In genomic region chr1:132746302-132746701, GRCm38 (mm10) we compare ENCODE assay signal across 22 mouse cellular contexts. TPM values are rescaled to one million over a fixed set of nuclear protein-coding genes. Genes with fewer than 3 reads are reported as not detected.
DNase-seq lines count a peak whose midpoint lies in the region; ATAC-seq and TF ChIP-seq lines count a peak whose summit lies in the region.
"Had no signal": no experiment of that assay in that cellular context is flagged by ENCODE, and none has a peak within 500 bp of the region (broad histone marks: within the 10 kb centered on the region; RNA-seq: fewer than 3 reads in every experiment).

No protein-coding gene starts in this region.

- TF ChIP-seq POLR2A in kidney, adult 2 months (IDR thresholded peaks at IDR 0.05; ENCODE audit: low read depth, low read length): no peak

- H3K4me1 ChIP-seq in forebrain, embryonic 13.5 days: peaks cover 8% of the 10 kb centered on the region; the same call in 1 of the 2 replicates
- H3K4me1 ChIP-seq in forebrain, embryonic 10.5 days: peaks cover 12% of the 10 kb centered on the region
- H3K4me1 ChIP-seq in kidney, adult 2 months (ENCODE audit: control insufficient read depth, insufficient read depth, low read length): no peaks in the 10 kb centered on the region
- H3K4me1 ChIP-seq in lung, postnatal 0 days (ENCODE audit: insufficient read depth, low read depth, low read length): no peaks in the 10 kb centered on the region

- peak overlapping the region; percentile 14; the same call in 1 of the 2 replicates for H3K9ac ChIP-seq in forebrain, embryonic 13.5 days
- H3K9ac ChIP-seq in lung, postnatal 0 days (replicated peaks; ENCODE audit: low read depth): no peak overlapping the region
- H3K9ac ChIP-seq: forebrain, embryonic 12.5 days; lung, embryonic 14.5 days; neural tube, embryonic 13.5 days had no signal

- WGBS in forebrain, embryonic 13.5 days: 90% methylated on average over 9 of the region's 9 CpGs
- WGBS in forebrain, embryonic 10.5 days: 91% methylated on average over 9 of the region's 9 CpGs
- 91% methylated on average over 9 of the region's 9 CpGs for WGBS in kidney, adult 2 months
- 81% methylated on average over 9 of the region's 9 CpGs for WGBS in lung, postnatal 0 days

- H3K9me3 ChIP-seq in forebrain, embryonic 13.5 days (replicated peaks): no peaks in the 10 kb centered on the region
- no peaks in the 10 kb centered on the region for H3K9me3 ChIP-seq in forebrain, embryonic 10.5 days
- H3K9me3 ChIP-seq in lung, postnatal 0 days (ENCODE audit: low read length): no peaks in the 10 kb centered on the region
- H3K9me3 ChIP-seq: forebrain, embryonic 12.5 days; hindbrain, embryonic 10.5 days; limb, embryonic 10.5 days; neural tube, embryonic 13.5 days had no signal

- no peak overlapping the region for H3K4me2 ChIP-seq in forebrain, embryonic 13.5 days
- H3K4me2 ChIP-seq in lung, postnatal 0 days (replicated peaks; ENCODE audit: low read depth, low read length): no peak overlapping the region
- H3K4me2 ChIP-seq: forebrain, embryonic 12.5 days; liver, embryonic 11.5 days; lung, embryonic 14.5 days; midbrain, embryonic 11.5 days; neural tube, embryonic 13.5 days had no signal

- no peak for ATAC-seq in forebrain, embryonic 13.5 days
- ATAC-seq in lung, postnatal 0 days: no peak

- H3K27ac ChIP-seq in forebrain, embryonic 13.5 days: no peak overlapping the region
- H3K27ac ChIP-seq in forebrain, embryonic 10.5 days: no peak overlapping the region
- H3K27ac ChIP-seq in kidney, adult 2 months (ENCODE audit: insufficient read depth, low read depth, low read length): no peak overlapping the region
- H3K27ac ChIP-seq in lung, postnatal 0 days (ENCODE audit: low read length): no peak overlapping the region
- H3K27ac ChIP-seq: forebrain, embryonic 12.5 days; hindbrain, embryonic 10.5 days; limb, embryonic 10.5 days; macrophage; neural tube, embryonic 13.5 days had no signal

- no peak overlapping the region for H3K4me3 ChIP-seq in forebrain, embryonic 13.5 days
- H3K4me3 ChIP-seq in forebrain, embryonic 10.5 days: no peak overlapping the region
- no peak overlapping the region for H3K4me3 ChIP-seq in kidney, adult 2 months (ENCODE audit: insufficient read depth, low read depth, low read length)
- no peak overlapping the region for H3K4me3 ChIP-seq in lung, postnatal 0 days (ENCODE audit: low read depth, low read length)
- H3K4me3 ChIP-seq: forebrain, embryonic 12.5 days; hindbrain, embryonic 10.5 days; limb, embryonic 10.5 days; neural tube, embryonic 13.5 days had no signal

- DNase-seq in forebrain, embryonic 10.5 days (ENCODE audit: extremely low spot score, low spot score): no peak
- peak; percentile 71 for DNase-seq in right cerebral cortex, adult 18-20 months
- DNase-seq in right cerebral cortex, postnatal 10 days (ENCODE audit: low spot score in 2 of 2): no peak
- DNase-seq in heart, postnatal 36 days: peak; percentile 13 to 24
- peak; percentile 67 for DNase-seq in telencephalon, adult 2 months (ENCODE audit: low read depth, low spot score)
- no peak for DNase-seq in kidney, adult 2 months
- no peak for DNase-seq in lung, postnatal 0 days (ENCODE audit: low spot score)
- DNase-seq: adrenal gland, postnatal 10 days; B cell, adult 2 months; embryo, embryonic 11 days; kidney, adult 18-20 months; kidney, postnatal 36 days; lung, embryonic 14.5 days; thymus, adult 18-20 months had no signal

- H3K36me3 ChIP-seq in forebrain, embryonic 13.5 days (ENCODE audit: poor library complexity, severe bottlenecking): no peaks in the 10 kb centered on the region
- no peaks in the 10 kb centered on the region for H3K36me3 ChIP-seq in forebrain, embryonic 10.5 days (replicated peaks)
- no peaks in the 10 kb centered on the region for H3K36me3 ChIP-seq in kidney, adult 2 months (ENCODE audit: control insufficient read depth, insufficient read depth, low read length)
- no peaks in the 10 kb centered on the region for H3K36me3 ChIP-seq in lung, postnatal 0 days (ENCODE audit: insufficient read depth, low read length)
- H3K36me3 ChIP-seq: forebrain, embryonic 12.5 days; hindbrain, embryonic 10.5 days; limb, embryonic 10.5 days; neural tube, embryonic 13.5 days had no signal

- intact Hi-C loops in heart, postnatal 36 days (cut with DNase I): loop anchor here (10.0 kb wide), 1 partner anchor 222 kb away; no protein-coding TSS in a partner anchor

- TF ChIP-seq EP300 in lung, postnatal 0 days (IDR thresholded peaks at IDR 0.05): no peak

- TF ChIP-seq CTCF in kidney, adult 2 months (conservative IDR thresholded peaks at IDR 0.05; ENCODE audit: insufficient read depth, insufficient read length, low read depth, low read length): no peak
- no peak for TF ChIP-seq CTCF in lung, postnatal 0 days (IDR thresholded peaks at IDR 0.05)

- peaks cover 11% of the 10 kb centered on the region for H3K27me3 ChIP-seq in forebrain, embryonic 13.5 days
- peaks cover 29% of the 10 kb centered on the region for H3K27me3 ChIP-seq in forebrain, embryonic 10.5 days (ENCODE audit: poor library complexity, severe bottlenecking)
- no peaks in the 10 kb centered on the region for H3K27me3 ChIP-seq in kidney, adult 2 months (replicated peaks; ENCODE audit: control insufficient read depth, insufficient read depth, low read length)
- H3K27me3 ChIP-seq in lung, postnatal 0 days (replicated peaks; ENCODE audit: insufficient read depth, low read length): 0 out of 2 replicates have a peak, but pooled peaks cover 12% of the 10 kb centered on the region
- H3K27me3 ChIP-seq: neural tube, embryonic 13.5 days had no signal

RNA-seq across cellular contexts. Expression of gene Nfasc, which starts 4.7 kb away (rescaled TPM):
- 35.3 and 35.8 TPM in 2 replicates for polyA plus RNA-seq in forebrain, embryonic 13.5 days (2015; fragmentation: Nextera tagmentation; extraction: Ambion mirVana)
- polyA plus RNA-seq in forebrain, embryonic 10.5 days (2016; fragmentation: Nextera tagmentation; extraction: Ambion mirVana): 7.0 and 9.6 TPM in 2 replicates
- under 1 TPM; 0.19 to 0.33 TPM for total RNA-seq in heart, postnatal 36 days (2021)
- 0.08 and 0.20 TPM in 2 replicates for polyA plus RNA-seq in kidney, adult 2 months (2012; rRNA removed)
- polyA plus RNA-seq in lung, postnatal 0 days (2015; fragmentation: Nextera tagmentation; extraction: Ambion mirVana): 0.06 and 0.07 TPM in 2 replicates
- polyA plus RNA-seq: macrophage had no signal

Comparison
In these comparisons a context has a peak if more than half of its experiments do, and no peak if none do; other contexts are left out.
1. DNase-seq: peak in right cerebral cortex, adult 18-20 months (single experiment), heart, postnatal 36 days (2 of 2) and telencephalon, adult 2 months (single experiment); none in forebrain, embryonic 10.5 days (single experiment), right cerebral cortex, postnatal 10 days (0 of 2), kidney, adult 2 months (single experiment) and lung, postnatal 0 days (single experiment).